Mouse (Mus musculus) T-helper 1 cell (primary cell): Measurements from ENCODE around the gene Myl9.

Experiments used
- in situ Hi-C: fragments of 300-600 bp; cut with MboI, MseI; formaldehyde crosslinking; loops from one replicate; pipeline ENCODE4 v1.15.1; 2025; ENCODE audit warnings: high pct_unique_total_duplicates

The Myl9 gene

GRCm38 (mm10) chr2:156774738-156775454 lies at the start of gene Myl9:
Gene Myl9 (plus strand): TSS chr2:156775420.
- in situ Hi-C loops = no loop called here

- in situ Hi-C loops = no loop called here
Observed at GRCm38 (mm10) chr2:156726344-156726743, 48.9 kb upstream of the Myl9 start.

GRCm38 (mm10) chr2:156726878-156727277 lies 48.3 kb upstream of the Myl9 start:
- in situ Hi-C loops = no loop called here

GRCm38 (mm10) chr2:156729537-156730469 lies 45.4 kb upstream of the Myl9 start:
- in situ Hi-C loops = no loop called here

- in situ Hi-C loops = no loop called here
Observed at GRCm38 (mm10) chr2:156730501-156730921, 44.7 kb upstream of the Myl9 start.

- in situ Hi-C loops = no loop called here
Observed at GRCm38 (mm10) chr2:156731592-156731991, 43.6 kb upstream of the Myl9 start.

GRCm38 (mm10) chr2:156732109-156732508 lies 43.1 kb upstream of the Myl9 start:
- in situ Hi-C loops = no loop called here

- in situ Hi-C loops = no loop called here
Observed at GRCm38 (mm10) chr2:156735761-156736335, 39.4 kb upstream of the Myl9 start.

GRCm38 (mm10) chr2:156736846-156737245 lies 38.4 kb upstream of the Myl9 start:
- in situ Hi-C loops = no loop called here

- in situ Hi-C loops = no loop called here
Observed at GRCm38 (mm10) chr2:156737976-156738375, 37.2 kb upstream of the Myl9 start.

GRCm38 (mm10) chr2:156741265-156741664 lies 34.0 kb upstream of the Myl9 start:
- in situ Hi-C loops = no loop called here

- in situ Hi-C loops = no loop called here
Observed at GRCm38 (mm10) chr2:156741998-156742397, 33.2 kb upstream of the Myl9 start.

GRCm38 (mm10) chr2:156743248-156743647 lies 32.0 kb upstream of the Myl9 start:
- in situ Hi-C loops = no loop called here

GRCm38 (mm10) chr2:156744414-156744813 lies 30.8 kb upstream of the Myl9 start:
- in situ Hi-C loops = no loop called here

GRCm38 (mm10) chr2:156747315-156747714 lies 27.9 kb upstream of the Myl9 start:
- in situ Hi-C loops = no loop called here

GRCm38 (mm10) chr2:156749687-156750086 lies 25.5 kb upstream of the Myl9 start:
- in situ Hi-C loops = no loop called here

GRCm38 (mm10) chr2:156756937-156757336 lies 18.3 kb upstream of the Myl9 start:
- in situ Hi-C loops = no loop called here

- in situ Hi-C loops = no loop called here
Observed at GRCm38 (mm10) chr2:156760843-156761505, 14.2 kb upstream of the Myl9 start.

- in situ Hi-C loops = no loop called here
Observed at GRCm38 (mm10) chr2:156761521-156762278, 13.5 kb upstream of the Myl9 start.

GRCm38 (mm10) chr2:156762499-156762898 lies 12.7 kb upstream of the Myl9 start:
- in situ Hi-C loops = no loop called here

- in situ Hi-C loops = no loop called here
Observed at GRCm38 (mm10) chr2:156763101-156763500, 12.1 kb upstream of the Myl9 start.
